26 mouse cellular contexts compared by ENCODE assay signal in the genomic region with DNA sequence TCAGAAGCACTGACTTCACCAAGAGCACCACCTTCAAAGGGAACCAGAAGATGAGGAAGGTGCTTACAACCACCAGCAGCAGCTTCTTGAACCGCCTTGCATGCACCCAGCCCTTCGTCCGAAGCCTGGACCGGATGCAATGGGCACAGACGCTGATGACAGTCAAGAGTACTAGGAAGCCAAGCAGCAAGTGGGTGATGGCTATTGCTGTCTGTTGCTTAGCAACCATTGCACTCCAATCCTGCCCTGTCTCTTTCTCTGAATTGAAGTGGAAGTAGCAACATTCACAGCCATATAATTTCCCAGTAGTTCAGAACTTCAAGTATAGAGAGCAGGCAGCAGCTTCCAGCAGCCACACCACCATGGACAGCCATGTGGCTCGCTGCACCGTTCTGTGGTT. TPM values are rescaled to one million over a fixed set of nuclear protein-coding genes. Genes with fewer than 3 reads are reported as not detected.
DNase-seq lines count a peak whose midpoint lies in the region; ATAC-seq lines count a peak whose summit lies in the region.
"Had no signal": no experiment of that assay in that cellular context is flagged by ENCODE, and none has a peak within 500 bp of the region (broad histone marks: within the 10 kb centered on the region; RNA-seq: fewer than 3 reads in every experiment).

No protein-coding gene starts in this region.

- H3K4me1 ChIP-seq in hindbrain, embryonic 16.5 days (ENCODE audit: control insufficient read depth, insufficient read depth, low read depth, low read length) = no peaks in the 10 kb centered on the region
- no peaks in the 10 kb centered on the region for H3K4me1 ChIP-seq in hindbrain, embryonic 11.5 days (replicated peaks; ENCODE audit: control insufficient read depth, insufficient read depth, low read length)
- H3K4me1 ChIP-seq in neural tube, embryonic 15.5 days = no peaks in the 10 kb centered on the region
- peaks cover 5% of the 10 kb centered on the region; the same call in 1 of the 2 replicates for H3K4me1 ChIP-seq in midbrain, embryonic 16.5 days (ENCODE audit: control insufficient read depth, insufficient read depth, low read length)
- H3K4me1 ChIP-seq: embryonic facial prominence, embryonic 10.5 days; intestine, embryonic 15.5 days; limb, embryonic 13.5 days; liver, embryonic 12.5 days; midbrain, embryonic 12.5 days had no signal

- peaks cover 1% of the 10 kb centered on the region; the same call in 1 of the 2 replicates for H3K9me3 ChIP-seq in hindbrain, embryonic 16.5 days (ENCODE audit: control insufficient read depth, low read length)
- H3K9me3 ChIP-seq in hindbrain, embryonic 11.5 days (ENCODE audit: control insufficient read depth, low read length) = no peaks in the 10 kb centered on the region
- H3K9me3 ChIP-seq in neural tube, embryonic 15.5 days (replicated peaks) = no peaks in the 10 kb centered on the region
- no peaks in the 10 kb centered on the region for H3K9me3 ChIP-seq in midbrain, embryonic 16.5 days (replicated peaks; ENCODE audit: control insufficient read depth, low read length, poor library complexity, severe bottlenecking)
- H3K9me3 ChIP-seq: intestine, embryonic 15.5 days; liver, embryonic 12.5 days; midbrain, embryonic 12.5 days had no signal

- H3K27ac ChIP-seq in hindbrain, embryonic 16.5 days (ENCODE audit: low read depth, low read length) = no peak overlapping the region
- H3K27ac ChIP-seq in hindbrain, embryonic 11.5 days (ENCODE audit: low read depth, low read length) = no peak overlapping the region
- no peak overlapping the region for H3K27ac ChIP-seq in neural tube, embryonic 15.5 days (replicated peaks)
- H3K27ac ChIP-seq in midbrain, embryonic 16.5 days (ENCODE audit: low read length) = peak overlapping the region; percentile 50
- H3K27ac ChIP-seq: embryonic facial prominence, embryonic 10.5 days; hindbrain, embryonic 14.5 days; intestine, embryonic 15.5 days; limb, embryonic 13.5 days; liver, embryonic 12.5 days; midbrain, embryonic 12.5 days had no signal

- 70% methylated on average over 7 of the region's 7 CpGs for WGBS in hindbrain, embryonic 16.5 days
- WGBS in hindbrain, embryonic 11.5 days = 80% methylated on average over 7 of the region's 7 CpGs
- WGBS in neural tube, embryonic 15.5 days = 66% methylated on average over 7 of the region's 7 CpGs
- WGBS in midbrain, embryonic 16.5 days = 71% methylated on average over 7 of the region's 7 CpGs

- no peak overlapping the region for H3K9ac ChIP-seq in hindbrain, embryonic 16.5 days (ENCODE audit: low read depth, low read length)
- H3K9ac ChIP-seq in hindbrain, embryonic 11.5 days (ENCODE audit: low read depth, low read length) = no peak overlapping the region
- no peak overlapping the region for H3K9ac ChIP-seq in neural tube, embryonic 15.5 days (replicated peaks)
- H3K9ac ChIP-seq in midbrain, embryonic 16.5 days (ENCODE audit: low read depth, low read length) = no peak overlapping the region
- H3K9ac ChIP-seq: hindbrain, embryonic 14.5 days; intestine, embryonic 15.5 days; limb, embryonic 13.5 days; liver, embryonic 12.5 days; midbrain, embryonic 12.5 days had no signal

- no peak overlapping the region for H3K4me3 ChIP-seq in hindbrain, embryonic 16.5 days (ENCODE audit: low read length)
- no peak overlapping the region for H3K4me3 ChIP-seq in hindbrain, embryonic 11.5 days (ENCODE audit: low read depth, low read length)
- H3K4me3 ChIP-seq in neural tube, embryonic 15.5 days (replicated peaks) = no peak overlapping the region
- H3K4me3 ChIP-seq in midbrain, embryonic 16.5 days (ENCODE audit: low read depth, low read length) = no peak overlapping the region
- H3K4me3 ChIP-seq: embryonic facial prominence, embryonic 10.5 days; intestine, embryonic 15.5 days; limb, embryonic 13.5 days; liver, embryonic 12.5 days; midbrain, embryonic 12.5 days had no signal

- no peaks in the 10 kb centered on the region for H3K27me3 ChIP-seq in hindbrain, embryonic 16.5 days (replicated peaks; ENCODE audit: control insufficient read depth, insufficient read depth, low read length)
- H3K27me3 ChIP-seq in hindbrain, embryonic 11.5 days (ENCODE audit: control insufficient read depth, insufficient read depth, low read length) = no peaks in the 10 kb centered on the region
- H3K27me3 ChIP-seq in neural tube, embryonic 15.5 days (replicated peaks) = no peaks in the 10 kb centered on the region
- H3K27me3 ChIP-seq in midbrain, embryonic 16.5 days (ENCODE audit: control insufficient read depth, insufficient read depth, low read depth, low read length) = no peaks in the 10 kb centered on the region
- H3K27me3 ChIP-seq: intestine, embryonic 15.5 days; midbrain, embryonic 12.5 days had no signal

- no peaks in the 10 kb centered on the region for H3K36me3 ChIP-seq in hindbrain, embryonic 16.5 days (ENCODE audit: control insufficient read depth, insufficient read depth, low read length)
- no peaks in the 10 kb centered on the region for H3K36me3 ChIP-seq in hindbrain, embryonic 11.5 days (ENCODE audit: control insufficient read depth, insufficient read depth, low read length)
- no peaks in the 10 kb centered on the region for H3K36me3 ChIP-seq in neural tube, embryonic 15.5 days
- no peaks in the 10 kb centered on the region for H3K36me3 ChIP-seq in midbrain, embryonic 16.5 days (ENCODE audit: control insufficient read depth, insufficient read depth, low read length)
- H3K36me3 ChIP-seq: embryonic facial prominence, embryonic 10.5 days; intestine, embryonic 15.5 days; limb, embryonic 13.5 days; liver, embryonic 12.5 days; midbrain, embryonic 12.5 days had no signal

- no peak overlapping the region for H3K4me2 ChIP-seq in hindbrain, embryonic 16.5 days (ENCODE audit: low read length)
- H3K4me2 ChIP-seq in hindbrain, embryonic 11.5 days (replicated peaks; ENCODE audit: low read depth, low read length) = no peak overlapping the region
- no peak overlapping the region for H3K4me2 ChIP-seq in neural tube, embryonic 15.5 days
- no peak overlapping the region for H3K4me2 ChIP-seq in midbrain, embryonic 16.5 days (ENCODE audit: low read length)
- H3K4me2 ChIP-seq: hindbrain, embryonic 14.5 days; intestine, embryonic 15.5 days; limb, embryonic 13.5 days; liver, embryonic 12.5 days; midbrain, embryonic 12.5 days had no signal

- peak; percentile 65 for ATAC-seq in hindbrain, embryonic 16.5 days
- no peak for ATAC-seq in hindbrain, embryonic 11.5 days (ENCODE audit: low FRiP score)
- peak; percentile 53 for ATAC-seq in neural tube, embryonic 15.5 days (ENCODE audit: low FRiP score)
- ATAC-seq in midbrain, embryonic 16.5 days = peak; percentile 71
- ATAC-seq in activated CD4-positive, CD25-positive, alpha-beta regulatory T cell, adult 4 months = no peak
- ATAC-seq in cerebellum, adult (ENCODE audit: insufficient number of reproducible peaks, low FRiP score, low TSS enrichment) = no peak
- ATAC-seq: intestine, embryonic 15.5 days; liver, embryonic 12.5 days had no signal

- DNase-seq in hindbrain, embryonic 11.5 days (ENCODE audit: low spot score) = no peak
- DNase-seq in neural tube, embryonic 10.5 days (ENCODE audit: extremely low spot score, low spot score) = no peak
- DNase-seq: adrenal gland, postnatal 14 days; cerebellum, adult 11 months; cerebellum, adult 9-11 months; kidney, adult 9 months; kidney, postnatal 14 days; layer of hippocampus, postnatal 36 days; lung, adult 18-20 months; lung, postnatal 10 days; thymus, postnatal 25 days had no signal

RNA-seq across cellular contexts. Expression of a gene that starts 20.3 kb away (rescaled TPM):
- polyA plus RNA-seq in hindbrain, embryonic 16.5 days (2015; fragmentation: Nextera tagmentation; extraction: Ambion mirVana) = not detected in 2 replicates
- not detected in 2 replicates for polyA plus RNA-seq in hindbrain, embryonic 11.5 days (2014; fragmentation: Nextera tagmentation; extraction: Ambion mirVana)
- not detected in 2 replicates for polyA plus RNA-seq in neural tube, embryonic 15.5 days (2015; fragmentation: Nextera tagmentation; extraction: Ambion mirVana)
- polyA plus RNA-seq in midbrain, embryonic 16.5 days (2015; fragmentation: Nextera tagmentation; extraction: Ambion mirVana) = not detected in 2 replicates
- polyA plus RNA-seq in activated CD4-positive, CD25-positive, alpha-beta regulatory T cell, adult 4 months (2017; shearing (Covaris generic)) = not detected
- polyA plus RNA-seq: C2C12; cortical plate, adult 2 months; embryonic facial prominence, embryonic 10.5 days; heart, embryonic 14.5 days; hindbrain, embryonic 14.5 days; intestine, embryonic 15.5 days; liver, embryonic 12.5 days; midbrain, embryonic 12.5 days; spleen, adult 2 months had no signal

RNA-seq across cellular contexts. Expression of a gene that starts 24.4 kb away (rescaled TPM):
- 0.12 TPM in 1 of 2 replicates, not detected in the other for polyA plus RNA-seq in hindbrain, embryonic 16.5 days (2015; fragmentation: Nextera tagmentation; extraction: Ambion mirVana)
- polyA plus RNA-seq in hindbrain, embryonic 11.5 days (2014; fragmentation: Nextera tagmentation; extraction: Ambion mirVana) = not detected in 2 replicates
- polyA plus RNA-seq in neural tube, embryonic 15.5 days (2015; fragmentation: Nextera tagmentation; extraction: Ambion mirVana) = 0.11 and 0.15 TPM in 2 replicates
- 0.14 TPM in 1 of 2 replicates, not detected in the other for polyA plus RNA-seq in midbrain, embryonic 16.5 days (2015; fragmentation: Nextera tagmentation; extraction: Ambion mirVana)
- not detected for polyA plus RNA-seq in activated CD4-positive, CD25-positive, alpha-beta regulatory T cell, adult 4 months (2017; shearing (Covaris generic))
- polyA plus RNA-seq: C2C12; cortical plate, adult 2 months; embryonic facial prominence, embryonic 10.5 days; heart, embryonic 14.5 days; hindbrain, embryonic 14.5 days; intestine, embryonic 15.5 days; liver, embryonic 12.5 days; spleen, adult 2 months had no signal

RNA-seq across cellular contexts. Expression of a gene that starts 25.1 kb away (rescaled TPM):
- polyA plus RNA-seq in hindbrain, embryonic 16.5 days (2015; fragmentation: Nextera tagmentation; extraction: Ambion mirVana) = 3.5 and 3.6 TPM in 2 replicates
- polyA plus RNA-seq in hindbrain, embryonic 11.5 days (2014; fragmentation: Nextera tagmentation; extraction: Ambion mirVana) = 2.7 TPM in 2 replicates
- 4.8 and 5.5 TPM in 2 replicates for polyA plus RNA-seq in neural tube, embryonic 15.5 days (2015; fragmentation: Nextera tagmentation; extraction: Ambion mirVana)
- 4.0 and 4.2 TPM in 2 replicates for polyA plus RNA-seq in midbrain, embryonic 16.5 days (2015; fragmentation: Nextera tagmentation; extraction: Ambion mirVana)
- polyA plus RNA-seq in activated CD4-positive, CD25-positive, alpha-beta regulatory T cell, adult 4 months (2017; shearing (Covaris generic)) = under 1 TPM; 0.51 to 0.73 TPM

RNA-seq across cellular contexts. Expression of a gene that starts 28.5 kb away (rescaled TPM):
- 33.1 and 33.6 TPM in 2 replicates for polyA plus RNA-seq in hindbrain, embryonic 16.5 days (2015; fragmentation: Nextera tagmentation; extraction: Ambion mirVana)
- 5.1 and 6.9 TPM in 2 replicates for polyA plus RNA-seq in hindbrain, embryonic 11.5 days (2014; fragmentation: Nextera tagmentation; extraction: Ambion mirVana)
- polyA plus RNA-seq in neural tube, embryonic 15.5 days (2015; fragmentation: Nextera tagmentation; extraction: Ambion mirVana) = 38.1 and 47.6 TPM in 2 replicates
- polyA plus RNA-seq in midbrain, embryonic 16.5 days (2015; fragmentation: Nextera tagmentation; extraction: Ambion mirVana) = 35.6 and 36.8 TPM in 2 replicates
- polyA plus RNA-seq in activated CD4-positive, CD25-positive, alpha-beta regulatory T cell, adult 4 months (2017; shearing (Covaris generic)) = not detected

RNA-seq across cellular contexts. Expression of a gene that starts 35.1 kb away (rescaled TPM):
- 216 and 218 TPM in 2 replicates for polyA plus RNA-seq in hindbrain, embryonic 16.5 days (2015; fragmentation: Nextera tagmentation; extraction: Ambion mirVana)
- 97.1 and 113 TPM in 2 replicates for polyA plus RNA-seq in hindbrain, embryonic 11.5 days (2014; fragmentation: Nextera tagmentation; extraction: Ambion mirVana)
- polyA plus RNA-seq in neural tube, embryonic 15.5 days (2015; fragmentation: Nextera tagmentation; extraction: Ambion mirVana) = 198 and 218 TPM in 2 replicates
- 225 and 237 TPM in 2 replicates for polyA plus RNA-seq in midbrain, embryonic 16.5 days (2015; fragmentation: Nextera tagmentation; extraction: Ambion mirVana)
- 10 to 100 TPM; 74.0 to 88.7 TPM for polyA plus RNA-seq in activated CD4-positive, CD25-positive, alpha-beta regulatory T cell, adult 4 months (2017; shearing (Covaris generic))

Comparison
In these comparisons a context has a peak if more than half of its experiments do, and no peak if none do; other contexts are left out.
1. ATAC-seq: peak in hindbrain, embryonic 16.5 days (single experiment), neural tube, embryonic 15.5 days (single experiment) and midbrain, embryonic 16.5 days (single experiment); none in hindbrain, embryonic 11.5 days (single experiment), activated CD4-positive, CD25-positive, alpha-beta regulatory T cell, adult 4 months (single experiment) and cerebellum, adult (single experiment).